Mouse (Mus musculus): ENCODE data around the gene Rgs13.

Gene Rgs13

GRCm38 (mm10) chr1:144177166-144177565 lies at the start of gene Rgs13:
Rgs13 (minus strand) TSS chr1:144177372.
- DNase-seq (ENCODE audit: low spot score) = no peak

- no peak for DNase-seq (ENCODE audit: low spot score)
Observed at GRCm38 (mm10) chr1:144215230-144215629, 38.1 kb upstream of the Rgs13 start.

DNA sequence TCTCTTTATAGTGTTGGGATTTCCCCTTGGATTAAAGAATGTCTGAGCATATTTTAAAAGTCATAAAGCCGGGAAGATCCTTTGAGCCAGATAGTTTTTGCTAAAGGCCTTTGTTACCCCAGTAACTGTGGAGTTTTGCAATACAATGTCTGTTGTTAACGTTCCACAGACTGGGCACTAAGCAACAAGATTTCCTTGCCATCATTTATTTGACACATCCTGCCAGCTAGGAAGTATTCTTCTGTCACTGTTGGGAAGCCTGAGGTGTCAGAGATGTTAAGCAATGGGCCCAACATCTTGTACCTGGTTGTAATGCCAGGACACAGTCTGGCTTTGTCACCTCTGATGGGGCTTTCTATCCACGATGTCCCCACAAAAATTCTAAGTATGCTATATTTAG lies 33.7 kb upstream of the Rgs13 start:
- peak; percentile 5 for DNase-seq (ENCODE audit: low spot score)

DNA sequence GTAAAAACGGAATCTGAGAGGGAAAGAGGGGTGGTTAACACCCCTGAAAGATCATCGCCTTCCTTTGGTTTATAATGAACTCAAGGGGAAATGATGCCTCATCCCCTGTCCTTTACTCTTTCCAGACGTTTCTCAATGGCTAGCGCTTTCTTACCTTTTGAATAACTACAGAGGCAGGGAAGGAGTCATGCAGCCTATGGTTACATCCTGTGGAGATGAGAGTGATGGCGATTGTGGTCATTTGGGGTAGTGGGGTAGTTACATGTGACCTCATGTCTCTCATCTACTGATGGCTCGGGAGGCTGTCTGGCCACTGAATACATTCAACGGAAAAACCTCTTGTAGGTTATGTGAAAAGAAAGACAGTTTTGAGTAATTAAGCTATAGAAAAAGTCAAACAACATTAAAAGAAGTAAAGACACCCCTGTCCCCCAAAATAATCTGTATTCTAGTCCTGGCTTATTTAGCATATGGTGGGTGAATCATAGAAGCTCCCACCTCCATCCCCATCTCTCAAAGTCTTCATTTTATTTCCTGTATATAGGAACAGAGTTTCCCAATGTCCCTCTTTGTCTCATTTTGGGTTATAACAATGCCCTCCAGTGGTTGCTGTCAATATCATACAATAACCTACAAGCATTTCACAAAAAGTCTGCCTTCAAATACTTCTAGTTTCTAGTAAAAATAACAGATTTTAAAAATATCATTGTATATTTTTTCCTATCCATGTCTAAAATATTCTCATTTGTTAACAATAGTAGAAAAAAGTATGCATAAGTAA lies 29.3 kb upstream of the Rgs13 start:
- no peak for DNase-seq (ENCODE audit: low spot score)

GRCm38 (mm10) chr1:144204766-144205165 lies 27.6 kb upstream of the Rgs13 start:
- no peak for DNase-seq (ENCODE audit: low spot score)

GRCm38 (mm10) chr1:144202939-144203338 lies 25.8 kb upstream of the Rgs13 start:
- DNase-seq (ENCODE audit: low spot score) = no peak

DNA sequence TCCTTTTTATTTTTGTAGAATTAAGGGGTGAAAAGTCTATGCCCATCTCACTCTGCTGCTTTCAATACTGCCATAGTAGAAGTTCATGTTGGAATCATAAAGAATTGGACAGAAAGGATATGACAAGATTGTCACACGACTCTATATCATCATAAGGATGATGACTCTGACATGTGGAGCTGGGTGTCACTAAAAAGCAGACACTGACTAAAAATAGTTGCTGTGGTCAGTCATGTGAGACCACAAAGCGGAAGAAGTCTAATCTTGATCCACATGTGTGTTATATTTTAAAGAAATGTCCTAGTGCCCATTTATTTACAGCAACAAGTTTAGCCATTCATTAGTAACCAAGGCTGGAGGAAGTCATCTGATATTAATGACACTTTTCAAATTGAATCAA lies 23.3 kb upstream of the Rgs13 start:
- no peak for DNase-seq (ENCODE audit: low spot score)

DNA sequence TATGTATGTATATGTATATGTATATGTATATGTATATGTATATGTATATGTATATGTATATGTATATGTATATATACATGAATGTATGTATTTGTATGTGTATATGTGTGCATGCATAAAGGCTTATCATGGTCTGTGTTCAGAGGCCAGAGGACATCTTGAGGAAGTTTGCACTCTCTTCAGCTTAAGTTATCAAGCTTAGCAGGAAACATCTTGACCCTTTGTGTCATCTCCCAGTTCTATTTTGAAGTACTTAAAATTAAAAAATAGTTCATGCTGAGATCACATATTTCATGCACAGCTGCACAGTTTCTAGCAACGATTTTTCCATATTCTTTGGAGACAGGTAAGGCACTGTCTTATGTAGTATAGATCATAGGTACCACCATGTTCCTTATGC lies 22.4 kb upstream of the Rgs13 start:
- no peak for DNase-seq (ENCODE audit: low spot score)

DNA sequence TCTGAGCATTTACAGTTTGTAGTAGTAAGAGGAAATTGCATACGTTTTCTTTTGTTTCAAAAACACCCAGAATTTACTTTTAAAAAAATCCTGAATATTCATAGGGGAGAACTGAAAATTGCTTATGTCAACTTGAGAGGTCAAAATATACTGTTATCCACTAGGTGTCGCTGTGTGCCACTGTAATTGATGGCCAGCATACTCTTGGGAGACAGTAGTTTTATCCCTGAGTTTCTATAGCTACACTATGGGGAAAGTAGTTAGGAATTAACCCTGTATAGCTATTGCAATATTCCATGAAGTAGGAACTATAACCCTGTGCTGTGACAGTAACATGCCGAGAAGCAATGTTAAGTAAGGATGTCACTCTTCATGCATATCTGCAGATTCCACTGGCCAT lies 20.5 kb upstream of the Rgs13 start:
- peak; percentile 62 for DNase-seq (ENCODE audit: low spot score)

GRCm38 (mm10) chr1:144186655-144187396 lies 9.7 kb upstream of the Rgs13 start:
- DNase-seq (ENCODE audit: low spot score) = no peak

- no peak for DNase-seq (ENCODE audit: low spot score)
Observed at GRCm38 (mm10) chr1:144184955-144185715, 8.0 kb upstream of the Rgs13 start.

- no peak for DNase-seq (ENCODE audit: low spot score)
Observed at GRCm38 (mm10) chr1:144183622-144184021, 6.5 kb upstream of the Rgs13 start.

- DNase-seq (ENCODE audit: low spot score) = no peak
Observed at GRCm38 (mm10) chr1:144179559-144179958, 2.4 kb upstream of the Rgs13 start.

DNA sequence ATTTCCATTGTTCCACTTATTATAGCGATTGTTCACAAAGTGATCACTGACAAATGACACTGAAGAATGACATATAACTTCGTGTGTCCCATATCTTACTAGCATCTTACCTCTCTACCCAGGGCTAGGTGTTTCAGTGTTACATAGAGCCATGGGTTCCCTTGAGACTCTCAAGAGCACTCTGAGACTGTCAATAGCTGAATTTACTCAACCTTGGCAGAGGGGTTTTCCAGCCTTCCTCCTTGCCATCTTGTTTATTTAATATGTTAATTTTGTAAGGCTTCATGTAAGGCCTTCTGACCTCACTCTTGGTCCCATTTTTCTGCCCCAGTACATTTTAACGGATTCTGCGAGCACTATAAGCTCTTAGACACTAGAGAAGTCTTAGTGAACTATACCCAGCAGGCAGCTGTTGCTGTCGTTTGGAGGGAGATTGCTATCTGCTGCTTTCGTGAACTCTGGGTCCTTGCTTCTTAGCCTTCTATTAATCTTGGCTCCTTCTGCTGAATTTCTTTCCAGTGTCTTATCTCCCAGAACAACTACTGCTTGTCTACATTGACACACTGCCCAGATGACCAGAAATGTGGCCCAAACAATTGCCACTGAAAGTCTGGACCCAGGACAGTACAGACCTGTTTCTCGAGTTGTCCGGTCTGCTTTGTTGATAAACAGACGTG lies 1.2 kb upstream of the Rgs13 start:
- DNase-seq (ENCODE audit: low spot score) = peak; percentile 55

- no peak for DNase-seq (ENCODE audit: low spot score)
Observed at GRCm38 (mm10) chr1:144177620-144178019, 448 bp upstream of the Rgs13 start.

DNA sequence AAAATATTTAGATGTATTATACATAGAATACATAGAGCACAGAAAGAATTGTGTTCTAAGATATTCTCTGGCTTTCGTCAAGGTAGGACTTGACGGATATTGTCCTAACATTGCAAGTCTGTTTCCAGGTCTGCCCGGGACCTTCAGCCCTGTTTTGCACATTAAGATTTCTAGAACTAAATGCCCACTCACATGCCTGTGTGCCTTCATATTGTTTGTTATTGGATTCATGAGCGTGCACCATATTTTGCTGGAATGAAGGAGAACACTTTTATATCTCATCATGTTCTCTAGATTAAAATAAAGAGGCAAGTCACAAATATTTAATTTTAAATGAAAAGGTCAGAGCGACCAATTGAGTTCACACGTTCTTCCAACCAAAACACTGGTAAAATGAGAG lies 2.4 kb downstream of the Rgs13 start:
- no peak for DNase-seq (ENCODE audit: low spot score)

- no peak for DNase-seq (ENCODE audit: low spot score)
Observed at GRCm38 (mm10) chr1:144173568-144174036, 3.6 kb downstream of the Rgs13 start.

DNA sequence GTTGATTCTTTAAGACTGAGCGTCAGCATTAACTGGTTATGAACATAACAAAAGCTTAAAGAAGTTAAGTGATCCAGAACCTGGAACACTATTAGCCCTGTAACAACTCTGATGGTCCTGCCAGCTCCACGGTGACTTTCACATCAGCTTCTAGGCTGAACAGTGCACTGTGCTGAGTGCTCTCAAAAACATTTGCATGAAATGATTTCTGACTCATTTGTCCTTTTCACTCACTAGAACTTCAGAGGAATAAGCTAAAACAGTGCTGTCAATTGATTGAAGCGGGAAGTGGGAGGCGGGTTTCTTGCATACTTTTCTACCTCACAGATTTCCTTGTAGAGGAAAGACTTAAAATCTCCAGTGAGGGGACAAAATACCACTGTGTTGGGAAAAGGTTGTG lies 8.3 kb downstream of the Rgs13 start:
- DNase-seq (ENCODE audit: low spot score) = no peak

GRCm38 (mm10) chr1:144167761-144168160 lies 9.4 kb downstream of the Rgs13 start:
- no peak for DNase-seq (ENCODE audit: low spot score)

- no peak for DNase-seq (ENCODE audit: low spot score)
Observed at GRCm38 (mm10) chr1:144166897-144167296, 10.3 kb downstream of the Rgs13 start.

- DNase-seq (ENCODE audit: low spot score) = no peak
Observed at GRCm38 (mm10) chr1:144166275-144166674, 10.9 kb downstream of the Rgs13 start.

DNA sequence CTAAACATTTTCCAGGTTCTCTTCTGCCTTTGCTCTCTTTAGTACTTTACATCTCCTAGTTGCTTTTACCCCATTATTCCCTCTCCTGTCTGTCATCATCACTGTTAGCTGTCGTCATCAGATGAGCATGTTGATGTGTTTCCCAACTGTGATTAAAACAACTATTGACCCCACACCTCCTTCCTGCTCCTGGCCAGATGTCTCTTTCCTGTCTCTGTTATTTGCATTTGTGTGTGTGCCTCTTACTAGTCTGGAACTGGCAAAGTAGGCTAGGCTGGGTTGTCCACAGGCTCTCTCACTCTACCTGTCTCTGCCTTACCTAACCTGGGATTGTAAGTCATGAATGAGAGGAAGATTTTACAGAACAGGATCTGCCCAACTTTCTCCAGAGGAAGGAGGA lies 24.6 kb downstream of the Rgs13 start:
- DNase-seq (ENCODE audit: low spot score) = no peak
